Mouse (Mus musculus) central nervous system, embryonic 11.5 days (tissue): ENCODE measurements around the gene Gm14698. TPM values are rescaled to one million over a fixed set of nuclear protein-coding genes. Genes with fewer than 3 reads are reported as not detected.

Source experiments
- polyA plus RNA-seq: library from polyadenylated mRNA; depleted of rRNA; stranded (reverse); fragments of >200 nt; gene quantifications from 2 replicates; pipeline ENCODE4 v1.2.3, GENCODE M21; 2012; rRNA removed

Gm14698 gene
- polyA plus RNA-seq = 0.32 and 0.56 TPM in 2 replicates

DNA sequence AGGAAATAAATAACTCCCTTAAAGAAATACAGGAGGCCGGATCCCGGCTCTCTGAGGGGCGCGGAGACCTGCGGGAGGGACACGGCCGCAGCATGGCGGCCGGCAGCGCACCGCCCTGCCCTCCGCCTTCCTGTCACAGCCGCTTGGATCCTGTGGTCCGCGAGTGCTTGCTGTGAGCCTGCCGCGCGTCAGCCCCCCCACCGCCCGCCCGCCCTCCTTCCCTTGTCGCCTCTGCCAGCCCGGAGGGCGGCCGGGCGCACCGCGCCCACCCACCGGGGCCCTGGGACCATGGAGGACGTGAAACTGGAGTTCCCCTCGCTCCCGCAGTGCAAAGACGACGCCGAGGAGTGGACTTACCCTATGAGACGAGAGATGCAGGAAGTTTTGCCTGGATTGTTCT lies at the start of gene Gm14698:
Gene Gm14698 (plus strand): TSS at position 35 of the 400 bp plus-strand sequence.

Other genes starting within 250 kb of the Gm14698 start
- gene Fmr1, start 142.6 kb upstream of the Gm14698 start, polyA plus RNA-seq = 71.4 and 118 TPM in 2 replicates
- gene Fmr1nb, start 59.3 kb upstream of the Gm14698 start, polyA plus RNA-seq = 0.11 and 0.40 TPM in 2 replicates
- gene Gm6812, start 72.0 kb downstream of the Gm14698 start, polyA plus RNA-seq = not detected in 2 replicates